ENCODE assay signal across 9 mouse cellular contexts in the genomic region with DNA sequence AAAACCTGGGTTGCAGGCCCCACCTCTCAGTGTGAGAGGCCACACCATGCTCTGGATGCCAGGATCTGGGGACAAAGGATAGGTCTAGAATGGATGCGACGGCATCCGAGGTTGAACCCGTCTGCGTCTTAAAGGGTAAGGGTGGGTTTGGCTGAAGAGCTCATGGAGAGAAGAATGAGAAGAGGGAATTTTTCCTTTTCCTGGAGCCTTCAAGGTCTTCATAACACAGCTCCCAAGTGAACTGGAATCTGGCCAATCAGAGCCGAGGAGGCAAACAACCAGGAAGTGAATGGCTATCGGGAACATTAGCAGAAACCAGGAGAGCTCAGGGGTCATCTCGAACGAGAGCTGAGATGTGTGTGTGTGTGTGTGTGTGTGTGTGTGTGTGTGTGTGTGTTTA.
DNase-seq lines count a peak whose midpoint lies in the region; ATAC-seq and TF ChIP-seq lines count a peak whose summit lies in the region.
"Had no signal": no experiment of that assay in that cellular context is flagged by ENCODE, and none has a peak within 500 bp of the region (broad histone marks: within the 10 kb centered on the region; RNA-seq: fewer than 3 reads in every experiment).

No protein-coding gene starts in this region.

- DNase-seq in midbrain, embryonic 10.5 days (ENCODE audit: low spot score) = no peak
- no peak for DNase-seq in midbrain, embryonic 11.5 days (ENCODE audit: low spot score, missing footprints)
- peak; percentile 2 for DNase-seq in brain, adult 2 months (ENCODE audit: low read depth, low spot score)
- DNase-seq in lung, postnatal 10 days = peak; percentile 70
- no peak for DNase-seq in liver, postnatal 0 days
- no peak for DNase-seq in thymus, postnatal 4 days
- no peak for DNase-seq in layer of hippocampus, adult 9-10 months (ENCODE audit: low spot score)

- no peak for TF ChIP-seq EP300 in liver, postnatal 0 days (IDR thresholded peaks at IDR 0.05; ENCODE audit: low read depth)

- no peak overlapping the region for H3K4me2 ChIP-seq in midbrain, embryonic 11.5 days
- H3K4me2 ChIP-seq in hindbrain, embryonic 15.5 days = no peak overlapping the region
- no peak overlapping the region for H3K4me2 ChIP-seq in liver, postnatal 0 days (ENCODE audit: low read depth, low read length)

- WGBS in midbrain, embryonic 10.5 days = 86% methylated on average over 9 of the region's 9 CpGs
- WGBS in midbrain, embryonic 11.5 days = 88% methylated on average over 9 of the region's 9 CpGs
- 69% methylated on average over 9 of the region's 9 CpGs for WGBS in hindbrain, embryonic 15.5 days
- 71% methylated on average over 9 of the region's 9 CpGs for WGBS in liver, postnatal 0 days (ENCODE audit: insufficient replicate concordance)

- no peak overlapping the region for H3K9ac ChIP-seq in midbrain, embryonic 11.5 days (ENCODE audit: low read length)
- no peak overlapping the region for H3K9ac ChIP-seq in hindbrain, embryonic 15.5 days
- no peak overlapping the region for H3K9ac ChIP-seq in liver, postnatal 0 days (replicated peaks)

- peaks cover 53% of the 10 kb centered on the region for H3K27me3 ChIP-seq in midbrain, embryonic 10.5 days (ENCODE audit: low read depth, poor library complexity, severe bottlenecking)
- peaks cover 28% of the 10 kb centered on the region for H3K27me3 ChIP-seq in midbrain, embryonic 11.5 days (ENCODE audit: control insufficient read depth, insufficient read depth, low read length)
- peaks cover 42% of the 10 kb centered on the region for H3K27me3 ChIP-seq in hindbrain, embryonic 15.5 days
- H3K27me3 ChIP-seq in liver, postnatal 0 days (ENCODE audit: insufficient read depth, low read length) = peaks cover 23% of the 10 kb centered on the region

- ATAC-seq in midbrain, embryonic 11.5 days (ENCODE audit: low FRiP score) = no peak
- ATAC-seq in hindbrain, embryonic 15.5 days (ENCODE audit: low FRiP score, low read depth) = peak; percentile 15; the same call in 1 of the 2 replicates
- no peak for ATAC-seq in liver, postnatal 0 days
- ATAC-seq: Patski had no signal

- no peaks in the 10 kb centered on the region for H3K36me3 ChIP-seq in midbrain, embryonic 10.5 days
- H3K36me3 ChIP-seq in midbrain, embryonic 11.5 days (ENCODE audit: control insufficient read depth, insufficient read depth, low read length) = no peaks in the 10 kb centered on the region
- no peaks in the 10 kb centered on the region for H3K36me3 ChIP-seq in hindbrain, embryonic 15.5 days
- H3K36me3 ChIP-seq in liver, postnatal 0 days (replicated peaks; ENCODE audit: insufficient read depth, low read length) = no peaks in the 10 kb centered on the region

- TF ChIP-seq CTCF in liver, postnatal 0 days (IDR thresholded peaks at IDR 0.05; ENCODE audit: low read depth) = no peak

- H3K4me3 ChIP-seq in midbrain, embryonic 10.5 days = no peak overlapping the region
- H3K4me3 ChIP-seq in midbrain, embryonic 11.5 days (ENCODE audit: low read depth, low read length) = no peak overlapping the region
- no peak overlapping the region for H3K4me3 ChIP-seq in hindbrain, embryonic 15.5 days
- H3K4me3 ChIP-seq in liver, postnatal 0 days (ENCODE audit: low read depth, low read length) = no peak overlapping the region

- peak overlapping the region; percentile 52; the same call in 1 of the 2 replicates for H3K27ac ChIP-seq in midbrain, embryonic 10.5 days (replicated peaks)
- H3K27ac ChIP-seq in midbrain, embryonic 11.5 days (ENCODE audit: low read depth, low read length) = no peak overlapping the region
- H3K27ac ChIP-seq in hindbrain, embryonic 15.5 days (replicated peaks) = no peak overlapping the region
- H3K27ac ChIP-seq in liver, postnatal 0 days (ENCODE audit: low read depth) = no peak overlapping the region

- H3K4me1 ChIP-seq in midbrain, embryonic 10.5 days = peaks cover 24% of the 10 kb centered on the region
- no peaks in the 10 kb centered on the region; the same call in 1 of the 2 replicates for H3K4me1 ChIP-seq in midbrain, embryonic 11.5 days (ENCODE audit: control insufficient read depth, insufficient read depth, low read length)
- peaks cover 5% of the 10 kb centered on the region; the same call in 1 of the 2 replicates for H3K4me1 ChIP-seq in hindbrain, embryonic 15.5 days (replicated peaks)
- no peaks in the 10 kb centered on the region for H3K4me1 ChIP-seq in liver, postnatal 0 days (ENCODE audit: insufficient read depth)

- no peaks in the 10 kb centered on the region for H3K9me3 ChIP-seq in midbrain, embryonic 10.5 days (replicated peaks)
- no peaks in the 10 kb centered on the region for H3K9me3 ChIP-seq in midbrain, embryonic 11.5 days (ENCODE audit: control insufficient read depth, low read length)
- H3K9me3 ChIP-seq in hindbrain, embryonic 15.5 days = no peaks in the 10 kb centered on the region
- H3K9me3 ChIP-seq in liver, postnatal 0 days (ENCODE audit: low read length) = no peaks in the 10 kb centered on the region

Comparison
In these comparisons a context has a peak if more than half of its experiments do, and no peak if none do; other contexts are left out.
1. DNase-seq: peak in brain, adult 2 months (single experiment) and lung, postnatal 10 days (single experiment); none in midbrain, embryonic 10.5 days (single experiment), midbrain, embryonic 11.5 days (single experiment), liver, postnatal 0 days (single experiment), thymus, postnatal 4 days (single experiment) and layer of hippocampus, adult 9-10 months (single experiment).